Mouse (Mus musculus) thymus, adult 2 months (tissue): ENCODE measurements around the gene Pck2. TPM values are rescaled to one million over a fixed set of nuclear protein-coding genes. Genes with fewer than 3 reads are reported as not detected.

Experiments
- DNase-seq: peaks from one replicate; pipeline ENCODE4 v3.0.0; 2021
- H3K27ac ChIP-seq: fragments of 200-500 bp; 2 replicates; pipeline ENCODE4 v1.5.1; 2012; ENCODE audit warnings: low read length, control low read depth; ENCODE audit not compliant: control insufficient read depth, insufficient read depth
- H3K27me3 ChIP-seq: fragments of 200-500 bp; 2 replicates; pipeline ENCODE4 v1.6.1; 2012; ENCODE audit warnings: mild to moderate bottlenecking, low read length, moderate library complexity, mixed read lengths; ENCODE audit not compliant: control insufficient read depth, insufficient read depth
- H3K36me3 ChIP-seq: fragments of 200-500 bp; 2 replicates; pipeline ENCODE4 v1.6.1; 2012; ENCODE audit warnings: mild to moderate bottlenecking, low read length, moderate library complexity; ENCODE audit not compliant: control insufficient read depth, insufficient read depth
- H3K4me1 ChIP-seq: fragments of 200-500 bp; replicated peaks from 2 replicates; pipeline ENCODE4 v1.6.1; 2012; ENCODE audit warnings: low read length; ENCODE audit not compliant: control insufficient read depth, insufficient read depth
- H3K4me3 ChIP-seq: fragments of 200-500 bp; 2 replicates; pipeline ENCODE4 v1.5.1; 2012; ENCODE audit warnings: mild to moderate bottlenecking, low read length, control low read depth, moderate library complexity; ENCODE audit not compliant: control insufficient read depth, insufficient read depth
- CTCF ChIP-seq: fragments of 200-500 bp; IDR thresholded peaks from 2 replicates; pipeline ENCODE4 v1.5.1; 2012; ENCODE audit warnings: mild to moderate bottlenecking, control low read depth, low read length, moderate library complexity, borderline replicate concordance; ENCODE audit not compliant: control insufficient read depth, poor library complexity, insufficient read depth; ENCODE audit errors: extremely low read depth
- POLR2A ChIP-seq: fragments of 200-500 bp; IDR thresholded peaks from 2 replicates; pipeline ENCODE4 v1.6.1; 2012; ENCODE audit warnings: mild to moderate bottlenecking, low read length, control low read depth, moderate library complexity; ENCODE audit not compliant: control insufficient read depth, poor library complexity, insufficient read depth; ENCODE audit errors: extremely low read depth
- WGBS: fragments of 180-500 bp; shearing (Covaris S2); methylation state at CpG from one replicate; pipeline ENCODE4 v1.1.7; 2018; 5-methylcytosine and 5-hydroxymethylcytosine counted together
- polyA plus RNA-seq: library from polyadenylated mRNA; depleted of rRNA; stranded (reverse); fragments of >200 nt; gene quantifications from 2 replicates; pipeline ENCODE4 v1.2.3, GENCODE M21; 2012

Gene Pck2
- polyA plus RNA-seq, 1 experiment: 13.2 TPM

GRCm38 (mm10) chr14:55526674-55527073, 13.4 kb upstream of the Pck2 start:
- Histone ChIP-seq H3K27me3 (peaks cover 4% of the 10 kb centered on the region; the same call in 1 of the 2 replicates), H3K4me3 (no peak overlapping the region), H3K4me1 (no peaks in the 10 kb centered on the region), H3K27ac (no peak overlapping the region), H3K36me3 (no peaks in the 10 kb centered on the region)
- 90% methylated on average over 2 of the region's 2 CpGs for WGBS
- no peak for DNase-seq
- TF ChIP-seq CTCF: no peak
- no peak for TF ChIP-seq POLR2A

GRCm38 (mm10) chr14:55527940-55528339, 12.1 kb upstream of the Pck2 start:
- WGBS: 8% methylated on average over 3 of the region's 3 CpGs
- no peak overlapping the region for H3K4me3 ChIP-seq
- H3K4me1 ChIP-seq: no peaks in the 10 kb centered on the region
- peak; percentile 39 for DNase-seq
- no peaks in the 10 kb centered on the region for H3K36me3 ChIP-seq
- TF ChIP-seq CTCF (no peak), POLR2A (no peak)
- no peaks in the 10 kb centered on the region for H3K27me3 ChIP-seq
- H3K27ac ChIP-seq: no peak overlapping the region

GRCm38 (mm10) chr14:55536116-55536745, 3.8 kb upstream of the Pck2 start:
- Histone ChIP-seq H3K36me3 (no peaks in the 10 kb centered on the region), H3K27ac (no peak overlapping the region), H3K27me3 (no peaks in the 10 kb centered on the region), H3K4me3 (no peak overlapping the region), H3K4me1 (peaks cover 13% of the 10 kb centered on the region)
- peak; percentile 42 for DNase-seq
- TF ChIP-seq CTCF (peak; percentile 71; the same call in 1 of the 2 replicates), POLR2A (no peak)
- 75% methylated on average over 6 of the region's 6 CpGs for WGBS

GRCm38 (mm10) chr14:55540787-55541321, 788 bp downstream of the Pck2 start:
- peak; percentile 46 for DNase-seq
- Histone ChIP-seq H3K27me3 (no peaks in the 10 kb centered on the region), H3K4me1 (peaks cover 16% of the 10 kb centered on the region), H3K27ac (no peak overlapping the region), H3K36me3 (no peaks in the 10 kb centered on the region), H3K4me3 (peak overlapping the region; percentile 54)
- TF ChIP-seq POLR2A (no peak), CTCF (no peak)
- WGBS: 9% methylated on average over 10 of the region's 10 CpGs

GRCm38 (mm10) chr14:55542268-55542667, 2.2 kb downstream of the Pck2 start:
- TF ChIP-seq CTCF: no peak
- no peak for TF ChIP-seq POLR2A
- no peak overlapping the region for H3K27ac ChIP-seq
- H3K36me3 ChIP-seq: no peaks in the 10 kb centered on the region
- no peak for DNase-seq
- WGBS: 98% methylated on average over 12 of the region's 12 CpGs
- peaks cover 16% of the 10 kb centered on the region for H3K4me1 ChIP-seq
- H3K4me3 ChIP-seq: no peak overlapping the region
- no peaks in the 10 kb centered on the region for H3K27me3 ChIP-seq

GRCm38 (mm10) chr14:55544334-55544733, 4.3 kb downstream of the Pck2 start:
- Histone ChIP-seq H3K27ac (no peak overlapping the region), H3K27me3 (no peaks in the 10 kb centered on the region), H3K4me3 (no peak overlapping the region), H3K36me3 (no peaks in the 10 kb centered on the region), H3K4me1 (peaks cover 16% of the 10 kb centered on the region)
- no peak for TF ChIP-seq CTCF
- 76% methylated on average over 9 of the region's 9 CpGs for WGBS
- no peak for DNase-seq

- H3K4me1 ChIP-seq: peaks cover 3% of the 10 kb centered on the region; the same call in 1 of the 2 replicates
- no peak for TF ChIP-seq POLR2A
- no peak for TF ChIP-seq CTCF
- H3K27ac ChIP-seq: no peak overlapping the region
- H3K27me3 ChIP-seq: no peaks in the 10 kb centered on the region
- H3K4me3 ChIP-seq: no peak overlapping the region
- H3K36me3 ChIP-seq: no peaks in the 10 kb centered on the region
- DNase-seq: no peak
- 95% methylated on average over 6 of the region's 6 CpGs for WGBS
Observed at GRCm38 (mm10) chr14:55550191-55550590, 10.1 kb downstream of the Pck2 start.
